Mouse (Mus musculus) heart, embryonic 11.5 days (tissue): ENCODE results near the gene Akap14. TPM values are rescaled to one million over a fixed set of nuclear protein-coding genes. Genes with fewer than 3 reads are reported as not detected.

Experiments used
- ATAC-seq: fragments of 200-750 bp; cut with Nextera tagmentation; replicated peaks from 2 replicates; pipeline ENCODE4 v1.8.0; 2017; ENCODE audit warnings: moderate library complexity; ENCODE audit not compliant: insufficient number of reproducible peaks, low FRiP score, low TSS enrichment
- H3K27ac ChIP-seq: fragments of 300-500 bp; sonication (generic); 2 replicates; pipeline ENCODE4 v1.5.1; 2014; ENCODE audit warnings: mild to moderate bottlenecking, low read depth, low read length
- H3K27me3 ChIP-seq: fragments of 300-500 bp; sonication (generic); 2 replicates; pipeline ENCODE4 v1.6.1; 2014; ENCODE audit warnings: mild to moderate bottlenecking, low read length, mixed read lengths; ENCODE audit not compliant: control insufficient read depth, insufficient read depth
- H3K36me3 ChIP-seq: fragments of 300-500 bp; sonication (generic); 2 replicates; pipeline ENCODE4 v1.6.1; 2014; ENCODE audit warnings: mild to moderate bottlenecking, low read length, moderate library complexity, mixed read lengths; ENCODE audit not compliant: control insufficient read depth, insufficient read depth
- H3K4me1 ChIP-seq: fragments of 300-500 bp; sonication (generic); 2 replicates; pipeline ENCODE4 v1.6.1; 2014; ENCODE audit warnings: low read length; ENCODE audit not compliant: control insufficient read depth, insufficient read depth
- H3K4me2 ChIP-seq: fragments of 300-500 bp; sonication (generic); 2 replicates; pipeline ENCODE4 v1.6.1; 2014; ENCODE audit warnings: mild to moderate bottlenecking, moderate library complexity
- H3K4me3 ChIP-seq: fragments of 300-500 bp; sonication (generic); 2 replicates; pipeline ENCODE4 v1.5.1; 2014; ENCODE audit warnings: low read depth, low read length
- H3K9ac ChIP-seq: fragments of 300-500 bp; sonication (generic); 2 replicates; pipeline ENCODE4 v1.6.1; 2014; ENCODE audit warnings: mild to moderate bottlenecking, low read depth, low read length, moderate library complexity
- H3K9me3 ChIP-seq: fragments of 300-500 bp; sonication (generic); replicated peaks from 2 replicates; pipeline ENCODE4 v1.6.1; 2016; ENCODE audit warnings: low read length; ENCODE audit not compliant: control insufficient read depth
- WGBS: fragments of 180-500 bp; shearing (Covaris S2); extraction: QIAGEN DNeasy Blood & Tissue Kit; methylation state at CpG from one replicate; pipeline ENCODE4 v1.1.7; 2014; ENCODE audit not compliant: insufficient replicate concordance; 5-methylcytosine and 5-hydroxymethylcytosine counted together
- polyA plus RNA-seq: library from polyadenylated mRNA; unstranded; fragments of >200 nt; fragmentation: Nextera tagmentation; extraction: Ambion mirVana; gene quantifications from 2 replicates; pipeline ENCODE4 v1.2.1, GENCODE M21; 2014

The Akap14 gene
- polyA plus RNA-seq, 1 experiment from 2014 or later, result not detected

DNA sequence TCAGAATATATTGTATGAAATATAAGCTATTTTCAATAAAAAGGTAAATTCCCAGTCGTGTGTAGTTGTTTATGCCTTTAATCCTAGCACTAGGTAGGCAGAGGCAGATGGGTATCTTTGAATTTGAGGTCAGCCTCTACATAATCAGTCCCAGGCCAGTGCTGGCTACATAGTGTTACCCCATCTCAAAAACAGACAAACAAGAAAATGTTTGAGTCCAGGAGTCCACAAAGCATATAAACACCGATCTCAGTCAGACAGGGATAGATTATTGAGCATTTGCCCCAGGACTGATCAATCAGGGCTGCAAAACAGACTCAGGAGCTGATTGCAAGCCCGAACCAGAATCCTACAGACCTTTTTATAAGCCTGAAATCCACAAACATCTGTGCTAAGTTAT, 49.1 kb downstream of the Akap14 start:
- ATAC-seq, result no peak
- Histone ChIP-seq H3K36me3 (no peaks in the 10 kb centered on the region), H3K4me3 (no peak overlapping the region)

DNA sequence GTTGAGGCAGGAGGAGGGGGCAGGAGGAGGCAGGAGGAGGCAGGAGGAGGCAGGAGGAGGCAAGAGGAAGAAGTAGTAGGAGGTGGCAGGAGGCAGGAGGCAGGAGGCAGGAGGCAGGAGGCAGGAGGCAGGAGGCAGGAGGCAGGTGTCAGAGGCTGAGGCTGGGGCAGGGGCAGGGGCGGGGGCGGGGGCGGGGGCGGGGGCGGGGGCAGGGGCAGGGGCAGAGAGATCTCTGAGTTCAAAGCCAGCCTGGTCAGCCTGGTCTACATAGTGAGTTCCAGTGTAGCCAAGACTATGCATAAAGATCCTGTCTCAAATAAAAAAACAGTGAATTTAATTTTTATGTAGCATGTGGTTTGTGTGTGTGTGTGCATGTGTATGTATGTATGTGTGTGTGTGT, 51.6 kb downstream of the Akap14 start:
- Histone ChIP-seq H3K9ac (no peak overlapping the region), H3K27me3 (peaks cover 4% of the 10 kb centered on the region; the same call in 1 of the 2 replicates), H3K4me2 (no peak overlapping the region), H3K4me3 (no peak overlapping the region), H3K9me3 (no peaks in the 10 kb centered on the region), H3K4me1 (no peaks in the 10 kb centered on the region), H3K27ac (no peak overlapping the region), H3K36me3 (no peaks in the 10 kb centered on the region)
- no peak for ATAC-seq
- WGBS, result no CpG with 5 or more reads among the region's 5 CpGs

More for the DNA sequence above, 49.1 kb downstream of the Akap14 start:
- Histone ChIP-seq H3K9me3 (no peaks in the 10 kb centered on the region), H3K27me3 (peaks cover 4% of the 10 kb centered on the region; the same call in 1 of the 2 replicates), H3K9ac (no peak overlapping the region), H3K27ac (no peak overlapping the region), H3K4me2 (no peak overlapping the region), H3K4me1 (no peaks in the 10 kb centered on the region)
- WGBS, result 54% methylated on average over 3 of the region's 3 CpGs

DNA sequence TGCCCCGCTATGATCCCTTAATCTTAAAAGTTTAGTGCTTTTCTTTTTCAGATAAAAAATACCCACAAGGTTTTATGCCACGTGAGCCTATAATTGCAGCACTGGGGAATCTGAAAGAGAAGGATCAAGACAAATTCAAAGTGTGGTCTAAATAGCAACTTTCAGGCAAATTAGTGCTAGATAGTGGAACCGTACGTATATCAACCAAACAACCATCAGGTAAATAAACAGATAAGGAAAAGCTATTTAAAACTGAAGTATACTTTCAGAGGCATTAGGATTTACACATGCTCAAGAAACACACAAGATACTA, 57.8 kb downstream of the Akap14 start:
- H3K4me2 ChIP-seq, result 0 out of 2 replicates have a peak overlapping the region, but pooled peaks have one; percentile 19

DNA sequence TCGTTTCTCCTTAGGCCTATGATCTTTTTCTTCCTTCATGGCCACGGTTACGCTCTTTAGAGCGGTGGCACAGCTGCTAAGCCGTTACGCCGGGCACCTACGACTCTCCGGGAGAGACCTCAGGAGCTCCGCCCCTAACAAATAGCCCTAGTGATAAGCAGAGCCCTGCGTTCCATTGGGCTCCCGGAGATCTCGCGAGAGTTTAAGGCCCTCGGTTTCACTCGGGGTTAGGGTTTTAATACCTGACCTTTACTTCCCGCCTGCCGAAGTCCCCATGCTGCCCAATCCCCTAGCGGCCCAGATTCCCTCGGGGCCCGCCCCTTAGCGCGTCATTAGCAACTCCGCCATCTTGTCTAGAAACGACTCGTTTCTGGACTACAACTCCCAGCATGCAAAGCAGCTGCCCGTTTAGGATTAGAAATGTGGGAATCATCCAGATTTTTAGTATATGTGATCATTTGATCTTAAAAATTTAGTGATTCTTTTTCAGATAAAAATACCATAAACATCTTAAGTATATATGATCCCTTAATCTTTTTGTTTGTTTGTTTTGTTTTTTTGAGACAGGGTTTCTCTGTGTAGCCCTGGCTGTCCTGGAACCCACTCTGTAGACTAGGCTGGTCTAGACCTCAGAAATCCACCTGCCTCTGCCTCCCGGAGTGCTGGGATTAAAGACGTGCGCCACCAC, 58.3 kb downstream of the Akap14 start, which contains the start of gene Upf3b:
Gene Upf3b, minus strand, starts transcription at position 130 of the 688 bp plus-strand sequence.
- 14% methylated on average over 30 of the region's 30 CpGs for WGBS
- Histone ChIP-seq H3K4me3 (peak within 1 kb of the TSS; percentile 57), H3K9me3 (no peaks in the 10 kb centered on the region), H3K36me3 (no peaks in the 10 kb centered on the region), H3K27me3 (no peaks in the 10 kb centered on the region), H3K4me2 (peak within 1 kb of the TSS; percentile 59), H3K27ac (peak within 1 kb of the TSS; percentile 74), H3K4me1 (no peaks in the 10 kb centered on the region), H3K9ac (peak within 1 kb of the TSS; percentile 44)
- ATAC-seq, result peak; percentile 98

More for the DNA sequence above, 57.8 kb downstream of the Akap14 start:
- Histone ChIP-seq H3K27ac (no peak overlapping the region), H3K4me3 (no peak overlapping the region), H3K4me1 (no peaks in the 10 kb centered on the region), H3K27me3 (no peaks in the 10 kb centered on the region), H3K36me3 (no peaks in the 10 kb centered on the region), H3K9me3 (no peaks in the 10 kb centered on the region), H3K9ac (no peak overlapping the region)
- no peak for ATAC-seq
- 67% methylated on average over 4 of the region's 4 CpGs for WGBS

DNA sequence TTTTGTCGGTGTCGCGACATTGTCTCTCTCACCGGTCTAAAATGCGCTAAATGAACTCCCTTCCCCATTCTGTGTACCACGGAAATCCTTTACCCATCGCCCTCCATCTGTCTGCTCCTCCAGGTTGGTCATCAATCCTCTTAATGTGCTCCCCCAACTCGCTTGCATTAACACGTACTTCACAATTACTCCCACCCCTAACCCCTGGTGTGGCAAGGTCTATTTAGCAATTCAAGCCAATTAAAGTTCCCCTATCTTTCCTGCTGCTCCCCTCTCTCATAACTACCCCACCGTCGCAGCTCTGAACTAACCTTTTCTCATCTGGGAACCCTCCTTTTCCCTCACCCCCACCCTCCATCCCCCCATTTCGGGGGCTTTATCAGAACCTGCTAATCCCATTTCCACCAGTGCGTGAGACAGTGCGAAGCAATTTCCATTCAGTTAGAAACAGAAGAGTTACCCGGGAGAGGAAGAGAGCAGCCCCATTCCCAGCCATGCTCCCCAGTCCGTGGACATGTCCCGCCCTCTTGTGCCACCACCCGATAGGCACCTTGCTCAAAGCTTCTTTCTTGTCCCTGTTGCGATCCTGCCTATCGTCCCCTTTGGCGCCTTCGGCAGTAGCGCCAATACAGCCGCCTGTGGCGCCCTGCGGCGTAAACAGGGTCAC, 59.0 kb downstream of the Akap14 start:
- H3K4me1 ChIP-seq, result no peaks in the 10 kb centered on the region
- WGBS, result 9% methylated on average over 27 of the region's 27 CpGs
- H3K4me2 ChIP-seq, result peak overlapping the region; percentile 59
- ATAC-seq, result peak; percentile 81
- peak overlapping the region; percentile 74 for H3K27ac ChIP-seq
- H3K27me3 ChIP-seq, result no peaks in the 10 kb centered on the region
- H3K4me3 ChIP-seq, result peak overlapping the region; percentile 57
- peak overlapping the region; percentile 44 for H3K9ac ChIP-seq
- H3K9me3 ChIP-seq, result no peaks in the 10 kb centered on the region
- H3K36me3 ChIP-seq, result no peaks in the 10 kb centered on the region

DNA sequence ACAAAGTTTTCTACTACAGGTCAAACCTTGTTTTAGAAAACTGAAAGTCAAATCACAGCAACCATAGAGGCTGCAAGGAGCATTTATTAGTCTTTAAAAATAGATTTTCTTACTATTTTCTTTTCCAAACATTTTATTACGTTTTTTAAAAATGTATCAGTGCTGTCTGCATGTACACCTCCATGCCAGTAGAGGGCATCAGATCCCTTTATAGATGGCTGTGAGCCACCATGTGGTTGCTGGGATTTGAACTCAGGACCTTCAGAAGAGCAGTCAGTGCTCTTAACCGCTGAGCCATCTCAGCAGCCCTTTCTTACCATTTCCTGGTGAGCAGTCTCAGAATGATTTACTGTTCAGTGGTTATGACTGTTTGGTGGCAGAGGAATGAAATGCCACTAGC, 64.8 kb downstream of the Akap14 start:
- Histone ChIP-seq H3K4me2 (no peak overlapping the region), H3K36me3 (no peaks in the 10 kb centered on the region), H3K27me3 (no peaks in the 10 kb centered on the region), H3K9me3 (no peaks in the 10 kb centered on the region), H3K4me3 (no peak overlapping the region), H3K4me1 (no peaks in the 10 kb centered on the region), H3K9ac (no peak overlapping the region), H3K27ac (no peak overlapping the region)
- no peak for ATAC-seq
- WGBS, result 81% methylated on average over 2 of the region's 2 CpGs

Other genes with a start within 250 kb of the Akap14 start
- gene Sept6, start 177.0 kb downstream of the Akap14 start, polyA plus RNA-seq, result 24.8 and 25.5 TPM in 2 replicates
- gene Sowahd, start 120.0 kb downstream of the Akap14 start, polyA plus RNA-seq, result 1.1 and 1.2 TPM in 2 replicates
- gene Rpl39, start 83.4 kb downstream of the Akap14 start, polyA plus RNA-seq, result 410 and 450 TPM in 2 replicates
- gene Upf3b, start 58.5 kb downstream of the Akap14 start, polyA plus RNA-seq, result 15.0 and 16.2 TPM in 2 replicates
- 14.3 and 17.1 TPM in 2 replicates for gene Nkap, start 42.0 kb downstream of the Akap14 start, polyA plus RNA-seq
- gene Ndufa1, start 22.3 kb upstream of the Akap14 start, polyA plus RNA-seq, result 553 and 620 TPM in 2 replicates
- gene Rnf113a1, start 22.4 kb upstream of the Akap14 start, polyA plus RNA-seq, result 7.3 and 7.9 TPM in 2 replicates
- gene Gm9, start 42.2 kb upstream of the Akap14 start, polyA plus RNA-seq, result not detected in 2 replicates
- not detected in 2 replicates for gene Rhox1, start 53.4 kb upstream of the Akap14 start, polyA plus RNA-seq
- gene Rhox2a, start 76.1 kb upstream of the Akap14 start, polyA plus RNA-seq, result not detected in 2 replicates
- gene Rhox3a, start 81.1 kb upstream of the Akap14 start, polyA plus RNA-seq, result not detected in 2 replicates
- not detected in 2 replicates for gene Rhox4a, start 96.5 kb upstream of the Akap14 start, polyA plus RNA-seq
- gene Rhox3a2, start 211.2 kb upstream of the Akap14 start, polyA plus RNA-seq, result not detected in 2 replicates
- gene Rhox4a2, start 222.0 kb upstream of the Akap14 start, polyA plus RNA-seq, result 0.17 and 0.42 TPM in 2 replicates
- gene Rhox2b, start 243.2 kb upstream of the Akap14 start, polyA plus RNA-seq, result not detected in 2 replicates